Mouse (Mus musculus): ENCODE results near the gene Nrcam.

- no peak for TF ChIP-seq EP300 (IDR thresholded peaks at IDR 0.05; ENCODE audit: insufficient read depth, low read depth, low read length)
- no peak for TF ChIP-seq CTCF (IDR thresholded peaks at IDR 0.05)
Measured at GRCm38 (mm10) chr12:44498872-44499271, 170.2 kb downstream of the Nrcam start.
